Mouse (Mus musculus): Measurements from ENCODE around the gene Stard13. TPM values are rescaled to one million over a fixed set of nuclear protein-coding genes. Genes with fewer than 3 reads are reported as not detected.
A peak's percentile ranks its signal among the peaks of the same experiment; 100 is the strongest.

The Stard13 gene
- polyA plus RNA-seq, 1 experiment from 2014 or later, result 3.6 TPM

GRCm38 (mm10) chr5:151145807-151146206 is 87.8 kb downstream of the Stard13 start:
- no peak overlapping the region for H3K9ac ChIP-seq (ENCODE audit: low read depth, low read length)
- ATAC-seq, result no peak
- H3K4me1 ChIP-seq (ENCODE audit: control insufficient read depth, insufficient read depth, low read length), result peaks cover 8% of the 10 kb centered on the region; the same call in 1 of the 2 replicates
- H3K36me3 ChIP-seq (ENCODE audit: control insufficient read depth, insufficient read depth, low read length), result no peaks in the 10 kb centered on the region
- no peak overlapping the region for H3K27ac ChIP-seq (ENCODE audit: low read length)
- 80% methylated on average over 5 of the region's 5 CpGs for WGBS
- H3K9me3 ChIP-seq (replicated peaks; ENCODE audit: control insufficient read depth, low read length, poor library complexity, severe bottlenecking), result no peaks in the 10 kb centered on the region
- H3K4me2 ChIP-seq (ENCODE audit: low read length), result no peak overlapping the region
- no peaks in the 10 kb centered on the region for H3K27me3 ChIP-seq (ENCODE audit: control insufficient read depth, insufficient read depth, low read depth, low read length)
- no peak overlapping the region for H3K4me3 ChIP-seq (ENCODE audit: low read depth, low read length)

GRCm38 (mm10) chr5:151143955-151144354 is 89.7 kb downstream of the Stard13 start:
- no peak overlapping the region for H3K9ac ChIP-seq (ENCODE audit: low read depth, low read length)
- H3K4me2 ChIP-seq (ENCODE audit: low read length), result no peak overlapping the region
- ATAC-seq, result no peak
- no peak overlapping the region for H3K27ac ChIP-seq (ENCODE audit: low read length)
- no peaks in the 10 kb centered on the region for H3K27me3 ChIP-seq (ENCODE audit: control insufficient read depth, insufficient read depth, low read depth, low read length)
- H3K36me3 ChIP-seq (ENCODE audit: control insufficient read depth, insufficient read depth, low read length), result no peaks in the 10 kb centered on the region
- H3K9me3 ChIP-seq (replicated peaks; ENCODE audit: control insufficient read depth, low read length, poor library complexity, severe bottlenecking), result no peaks in the 10 kb centered on the region
- H3K4me1 ChIP-seq (ENCODE audit: control insufficient read depth, insufficient read depth, low read length), result peaks cover 8% of the 10 kb centered on the region; the same call in 1 of the 2 replicates
- WGBS, result 87% methylated on average over 5 of the region's 5 CpGs
- no peak overlapping the region for H3K4me3 ChIP-seq (ENCODE audit: low read depth, low read length)

GRCm38 (mm10) chr5:151142671-151143601 is 90.7 kb downstream of the Stard13 start:
- peak; percentile 73; the same call in 1 of the 2 replicates for ATAC-seq
- Histone ChIP-seq H3K36me3 (ENCODE audit: control insufficient read depth, insufficient read depth, low read length) (no peaks in the 10 kb centered on the region), H3K4me1 (ENCODE audit: control insufficient read depth, insufficient read depth, low read length) (peaks cover 8% of the 10 kb centered on the region; the same call in 1 of the 2 replicates), H3K27me3 (ENCODE audit: control insufficient read depth, insufficient read depth, low read depth, low read length) (no peaks in the 10 kb centered on the region), H3K9ac (ENCODE audit: low read depth, low read length) (0 out of 2 replicates have a peak overlapping the region, but pooled peaks have one; percentile 10), H3K4me2 (ENCODE audit: low read length) (no peak overlapping the region), H3K27ac (ENCODE audit: low read length) (peak overlapping the region; percentile 25; the same call in 1 of the 2 replicates), H3K4me3 (ENCODE audit: low read depth, low read length) (no peak overlapping the region), H3K9me3 (replicated peaks; ENCODE audit: control insufficient read depth, low read length, poor library complexity, severe bottlenecking) (no peaks in the 10 kb centered on the region)
- 20% methylated on average over 11 of the region's 11 CpGs for WGBS

GRCm38 (mm10) chr5:151142241-151142640 is 91.4 kb downstream of the Stard13 start:
- Histone ChIP-seq H3K27me3 (ENCODE audit: control insufficient read depth, insufficient read depth, low read depth, low read length) (no peaks in the 10 kb centered on the region), H3K9ac (ENCODE audit: low read depth, low read length) (no peak overlapping the region), H3K4me1 (ENCODE audit: control insufficient read depth, insufficient read depth, low read length) (peaks cover 8% of the 10 kb centered on the region; the same call in 1 of the 2 replicates), H3K27ac (ENCODE audit: low read length) (no peak overlapping the region), H3K9me3 (replicated peaks; ENCODE audit: control insufficient read depth, low read length, poor library complexity, severe bottlenecking) (no peaks in the 10 kb centered on the region), H3K36me3 (ENCODE audit: control insufficient read depth, insufficient read depth, low read length) (no peaks in the 10 kb centered on the region), H3K4me2 (ENCODE audit: low read length) (no peak overlapping the region), H3K4me3 (ENCODE audit: low read depth, low read length) (no peak overlapping the region)
- no peak for ATAC-seq
- 43% methylated on average over 5 of the region's 5 CpGs for WGBS

GRCm38 (mm10) chr5:151137901-151138300 is 95.7 kb downstream of the Stard13 start:
- H3K36me3 ChIP-seq (ENCODE audit: control insufficient read depth, insufficient read depth, low read length), result no peaks in the 10 kb centered on the region
- peaks cover 4% of the 10 kb centered on the region; the same call in 1 of the 2 replicates for H3K4me1 ChIP-seq (ENCODE audit: control insufficient read depth, insufficient read depth, low read length)
- no peak overlapping the region for H3K4me2 ChIP-seq (ENCODE audit: low read length)
- no peak overlapping the region for H3K9ac ChIP-seq (ENCODE audit: low read depth, low read length)
- WGBS, result 85% methylated on average over 5 of the region's 5 CpGs
- no peaks in the 10 kb centered on the region for H3K9me3 ChIP-seq (replicated peaks; ENCODE audit: control insufficient read depth, low read length, poor library complexity, severe bottlenecking)
- ATAC-seq, result no peak
- H3K27ac ChIP-seq (ENCODE audit: low read length), result no peak overlapping the region
- H3K27me3 ChIP-seq (ENCODE audit: control insufficient read depth, insufficient read depth, low read depth, low read length), result no peaks in the 10 kb centered on the region
- H3K4me3 ChIP-seq (ENCODE audit: low read depth, low read length), result no peak overlapping the region

- Histone ChIP-seq H3K4me3 (ENCODE audit: low read depth, low read length) (no peak overlapping the region), H3K9ac (ENCODE audit: low read depth, low read length) (no peak overlapping the region), H3K27me3 (ENCODE audit: control insufficient read depth, insufficient read depth, low read depth, low read length) (no peaks in the 10 kb centered on the region), H3K9me3 (replicated peaks; ENCODE audit: control insufficient read depth, low read length, poor library complexity, severe bottlenecking) (no peaks in the 10 kb centered on the region), H3K4me1 (ENCODE audit: control insufficient read depth, insufficient read depth, low read length) (no peaks in the 10 kb centered on the region), H3K27ac (ENCODE audit: low read length) (no peak overlapping the region), H3K36me3 (ENCODE audit: control insufficient read depth, insufficient read depth, low read length) (no peaks in the 10 kb centered on the region), H3K4me2 (ENCODE audit: low read length) (no peak overlapping the region)
- no peak for ATAC-seq
- 91% methylated on average over 4 of the region's 4 CpGs for WGBS
Measured at GRCm38 (mm10) chr5:151137311-151137710, 96.3 kb downstream of the Stard13 start.

- WGBS, result 57% methylated on average over 6 of the region's 6 CpGs
- Histone ChIP-seq H3K4me1 (ENCODE audit: control insufficient read depth, insufficient read depth, low read length) (no peaks in the 10 kb centered on the region), H3K4me2 (ENCODE audit: low read length) (no peak overlapping the region), H3K27me3 (ENCODE audit: control insufficient read depth, insufficient read depth, low read depth, low read length) (no peaks in the 10 kb centered on the region), H3K4me3 (ENCODE audit: low read depth, low read length) (no peak overlapping the region), H3K27ac (ENCODE audit: low read length) (no peak overlapping the region), H3K9ac (ENCODE audit: low read depth, low read length) (no peak overlapping the region), H3K9me3 (replicated peaks; ENCODE audit: control insufficient read depth, low read length, poor library complexity, severe bottlenecking) (no peaks in the 10 kb centered on the region), H3K36me3 (ENCODE audit: control insufficient read depth, insufficient read depth, low read length) (no peaks in the 10 kb centered on the region)
- peak; percentile 25; the same call in 1 of the 2 replicates for ATAC-seq
Measured at GRCm38 (mm10) chr5:151135965-151136364, 97.7 kb downstream of the Stard13 start.

GRCm38 (mm10) chr5:151135078-151135826 is 98.4 kb downstream of the Stard13 start:
- H3K9ac ChIP-seq (ENCODE audit: low read depth, low read length), result no peak overlapping the region
- no peak overlapping the region for H3K27ac ChIP-seq (ENCODE audit: low read length)
- H3K4me2 ChIP-seq (ENCODE audit: low read length), result no peak overlapping the region
- no peaks in the 10 kb centered on the region for H3K9me3 ChIP-seq (replicated peaks; ENCODE audit: control insufficient read depth, low read length, poor library complexity, severe bottlenecking)
- 74% methylated on average over 8 of the region's 8 CpGs for WGBS
- H3K4me1 ChIP-seq (ENCODE audit: control insufficient read depth, insufficient read depth, low read length), result no peaks in the 10 kb centered on the region
- no peak for ATAC-seq
- H3K4me3 ChIP-seq (ENCODE audit: low read depth, low read length), result no peak overlapping the region
- H3K27me3 ChIP-seq (ENCODE audit: control insufficient read depth, insufficient read depth, low read depth, low read length), result no peaks in the 10 kb centered on the region
- no peaks in the 10 kb centered on the region for H3K36me3 ChIP-seq (ENCODE audit: control insufficient read depth, insufficient read depth, low read length)
